Mouse (Mus musculus) kidney, adult 10 weeks (tissue): ENCODE data around the gene Suox. TPM values are rescaled to one million over a fixed set of nuclear protein-coding genes. Genes with fewer than 3 reads are reported as not detected.

ENCODE experiments used
- polyA plus RNA-seq: library from polyadenylated mRNA; stranded (reverse); fragments of 350-450 nt; fragmentation: Illumina TruSeq; extraction: RNeasy Lipid Tissue Mini Kit (QIAGEN cat#74804); gene quantifications from one replicate; pipeline ENCODE4 v1.2.3, GENCODE M21; 2014; ENCODE audit warnings: low read depth, low replicate concordance

Suox gene
- 25.8 TPM for polyA plus RNA-seq

GRCm38 (mm10) chr10:128673763-128674468 is at the start of gene Suox:
Gene Suox, minus strand, starts transcription at chr10:128674073.

DNA sequence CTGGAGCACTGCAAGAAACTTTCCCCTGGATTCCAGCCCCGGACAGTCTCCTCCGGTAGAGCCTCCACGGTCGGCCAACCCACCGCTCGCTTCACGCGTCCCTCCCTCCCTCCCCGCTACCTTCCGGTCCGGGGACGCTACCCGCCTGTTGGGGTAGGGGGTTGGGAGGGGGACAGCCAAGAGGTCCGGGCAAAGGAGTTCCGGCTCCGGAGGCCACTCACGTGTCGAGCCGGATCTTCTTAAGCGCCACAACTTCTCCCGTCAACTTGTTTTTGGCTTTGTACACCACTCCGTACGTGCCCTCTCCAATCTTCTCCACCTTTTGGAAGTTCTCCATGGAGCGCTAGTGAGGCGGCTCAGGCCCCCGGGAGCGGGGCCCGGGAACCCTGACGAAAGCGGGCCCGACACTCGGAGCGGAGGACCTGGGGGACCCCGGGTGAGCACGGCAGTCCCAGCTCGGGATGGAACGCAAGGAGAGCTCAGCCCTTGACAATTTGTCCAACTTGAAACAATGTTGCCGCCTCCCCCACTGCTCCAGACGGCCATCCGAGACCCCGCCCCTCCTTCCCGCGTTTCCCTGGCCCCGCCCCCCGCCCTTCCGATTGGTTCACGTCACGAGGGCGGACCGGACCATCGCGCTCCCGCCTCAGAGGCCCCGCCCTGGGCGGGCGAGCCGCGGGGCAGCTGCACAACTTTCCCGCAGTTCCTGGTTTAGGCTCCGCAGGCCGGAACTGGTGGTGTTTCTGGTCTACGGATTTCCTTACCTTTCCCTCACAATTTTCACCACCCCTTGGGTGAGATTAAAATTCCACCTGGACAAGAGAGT is 30.8 kb upstream of the Suox start, which contains the start of gene Cdk2:
Gene Cdk2, minus strand, starts transcription at position 541 of the 826 bp plus-strand sequence.

GRCm38 (mm10) chr10:128703895-128704294 is 30.0 kb upstream of the Suox start, which contains the start of gene Pmel:
Gene Pmel, plus strand, starts transcription at chr10:128704195.

DNA sequence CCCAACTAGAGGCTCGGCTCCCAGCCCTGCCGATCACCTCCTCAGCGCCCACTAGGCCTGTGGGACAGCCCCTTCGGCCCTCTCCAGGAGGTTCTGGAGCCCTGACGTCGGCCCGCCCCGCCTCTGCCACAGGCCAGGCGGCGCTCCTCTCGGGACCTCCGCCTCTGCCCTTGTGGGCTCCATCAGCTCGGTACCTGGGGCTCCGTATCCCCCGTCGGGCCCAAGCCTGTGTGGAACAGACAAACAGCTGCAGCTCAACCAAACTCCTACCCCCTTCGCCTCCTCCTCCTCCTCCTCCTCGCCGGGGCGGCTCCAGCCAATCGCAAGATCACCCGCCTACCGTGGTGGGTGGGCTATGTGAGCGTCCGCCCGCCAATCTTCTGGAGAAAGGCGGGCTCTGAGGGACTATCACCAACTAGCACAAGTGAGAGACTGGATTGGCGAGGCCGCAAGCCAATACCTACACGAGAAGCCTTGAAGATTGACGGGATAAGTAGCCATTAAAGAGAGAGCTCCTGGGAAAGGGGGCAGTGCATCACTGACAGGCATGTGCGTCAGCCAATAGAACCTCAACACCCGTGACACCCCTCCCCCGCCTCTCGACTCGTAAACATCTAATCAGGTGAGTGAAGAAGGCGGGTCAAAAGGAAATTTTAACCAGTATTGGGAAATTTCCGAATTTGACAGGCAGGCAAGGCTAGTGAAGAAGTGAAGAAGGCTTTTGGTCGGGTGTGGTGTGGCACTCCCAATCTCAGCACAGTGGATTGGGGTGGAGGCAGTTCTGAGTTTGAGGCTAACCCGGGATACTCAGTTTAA is 22.3 kb upstream of the Suox start, which contains the start of gene Rab5b:
Gene Rab5b, minus strand, starts transcription at position 273 of the 816 bp plus-strand sequence.

DNA sequence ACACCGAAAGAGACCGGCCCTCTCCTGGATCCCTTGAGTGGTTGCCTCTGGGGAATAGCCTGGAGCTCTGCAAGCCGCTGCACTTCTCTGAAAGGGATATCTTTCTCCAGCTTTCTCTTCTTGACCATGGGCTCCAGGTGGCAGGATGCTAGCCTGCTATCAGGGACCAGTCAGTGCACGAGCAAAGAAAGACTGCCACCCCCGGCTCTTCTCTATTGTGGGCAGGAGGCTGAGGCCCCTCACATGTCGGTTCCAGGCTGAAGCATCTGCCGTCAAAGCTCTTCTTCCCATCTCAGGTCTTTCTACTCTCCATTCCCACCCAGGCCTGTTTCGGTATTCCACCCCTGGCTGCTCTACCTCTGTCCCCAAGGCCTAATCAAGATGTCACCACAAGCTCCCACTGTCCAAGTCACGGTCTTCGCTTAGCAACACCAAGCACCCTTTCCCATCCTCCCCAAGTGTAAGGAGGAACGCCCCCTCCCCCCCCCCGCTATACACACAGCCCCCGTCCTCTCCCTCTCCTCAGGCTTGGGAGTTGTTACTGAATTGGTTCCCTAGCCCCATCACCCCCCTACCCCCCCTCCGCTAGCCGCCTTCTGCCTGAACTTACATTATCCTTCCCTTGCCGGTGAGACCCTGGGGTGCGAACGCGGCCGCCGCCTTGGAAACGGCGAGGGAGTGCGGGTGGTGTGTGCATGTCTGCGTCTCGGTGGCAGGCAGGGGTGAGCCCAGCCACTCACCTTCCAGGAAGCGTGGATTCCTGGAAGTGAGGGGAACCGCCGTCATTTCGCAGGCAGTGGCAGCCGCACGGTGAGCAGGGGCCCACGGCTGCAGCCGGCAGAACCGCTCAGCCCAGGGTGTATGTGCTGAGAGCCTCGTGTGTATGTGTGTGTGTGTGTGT is 28.5 kb downstream of the Suox start, which contains the start of gene Ikzf4:
Gene Ikzf4, minus strand, starts transcription at position 881 of the 901 bp plus-strand sequence.

GRCm38 (mm10) chr10:128626311-128627310 is 47.3 kb downstream of the Suox start, which contains the start of gene Rps26:
Gene Rps26, minus strand, starts transcription at chr10:128626747.

Other genes starting within 250 kb of the Suox start
- gene Smarcc2, start 214.8 kb downstream of the Suox start, polyA plus RNA-seq, result 47.7 TPM
- gene Myl6, start 179.9 kb downstream of the Suox start, polyA plus RNA-seq, result 99.8 TPM
- 0.40 TPM for gene Myl6b, start 175.4 kb downstream of the Suox start, polyA plus RNA-seq
- gene Esyt1, start 148.2 kb downstream of the Suox start, polyA plus RNA-seq, result 2.3 TPM
- gene Zc3h10, start 126.3 kb downstream of the Suox start, polyA plus RNA-seq, result 1.6 TPM
- 11.9 TPM for gene Rpl41, start 124.8 kb downstream of the Suox start, polyA plus RNA-seq
- gene Pa2g4, start 108.1 kb downstream of the Suox start, polyA plus RNA-seq, result 69.1 TPM
- 28.2 TPM for gene Erbb3, start 84.4 kb downstream of the Suox start, polyA plus RNA-seq
- 7.0 TPM for gene Rps26, start 47.3 kb downstream of the Suox start, polyA plus RNA-seq
- 1.1 TPM for gene Ikzf4, start 28.1 kb downstream of the Suox start, polyA plus RNA-seq
- gene Rab5b, start 22.2 kb upstream of the Suox start, polyA plus RNA-seq, result 128 TPM
- not detected for gene Pmel, start 30.1 kb upstream of the Suox start, polyA plus RNA-seq
- 8.1 TPM for gene Cdk2, start 31.0 kb upstream of the Suox start, polyA plus RNA-seq
- 8.3 TPM for gene Dgka, start 70.8 kb upstream of the Suox start, polyA plus RNA-seq
- 0.57 TPM for gene Pym1, start 73.8 kb upstream of the Suox start, polyA plus RNA-seq
- 0.36 TPM for gene Mmp19, start 116.8 kb upstream of the Suox start, polyA plus RNA-seq
- gene Dnajc14, start 130.0 kb upstream of the Suox start, polyA plus RNA-seq, result 33.2 TPM
- 2.6 TPM for gene Tmem198b, start 130.3 kb upstream of the Suox start, polyA plus RNA-seq
- gene Sarnp, start 143.3 kb upstream of the Suox start, polyA plus RNA-seq, result 248 TPM
- 130 TPM for gene Ormdl2, start 147.6 kb upstream of the Suox start, polyA plus RNA-seq
- gene Gdf11, start 217.6 kb upstream of the Suox start, polyA plus RNA-seq, result 3.1 TPM
- gene Cd63, start 226.9 kb upstream of the Suox start, polyA plus RNA-seq, result 1,560 TPM
- gene Rdh5, start 248.8 kb upstream of the Suox start, polyA plus RNA-seq, result 5.7 TPM
- gene Bloc1s1, start 250.0 kb upstream of the Suox start, polyA plus RNA-seq, result 12.2 TPM